Mouse (Mus musculus) megakaryocyte, embryonic 14.5 days (primary cell): ENCODE measurements around the gene Trpv1. TPM values are rescaled to one million over a fixed set of nuclear protein-coding genes. Genes with fewer than 3 reads are reported as not detected.

Experiments
- H3K27me3 ChIP-seq: replicated peaks from 2 replicates; pipeline ENCODE3; 2012; ENCODE audit warnings: inconsistent platforms
- H3K36me3 ChIP-seq: replicated peaks from 2 replicates; pipeline ENCODE3; 2012; ENCODE audit warnings: low read length, inconsistent platforms, mixed read lengths
- H3K4me1 ChIP-seq: 2 replicates; pipeline ENCODE4 v1.6.1; 2012; ENCODE audit warnings: inconsistent platforms
- H3K4me3 ChIP-seq: replicated peaks from 2 replicates; pipeline ENCODE3; 2012; ENCODE audit warnings: moderate library complexity, mild to moderate bottlenecking, inconsistent platforms
- H3K9me3 ChIP-seq: 2 replicates; pipeline ENCODE4 v1.6.1; 2012; ENCODE audit warnings: inconsistent platforms
- FLI1 ChIP-seq: IDR thresholded peaks from 2 replicates; pipeline ENCODE4 v1.6.1; 2012; ENCODE audit warnings: low read length, inconsistent platforms, mixed read lengths
- GATA1 ChIP-seq: IDR thresholded peaks from 3 replicates; pipeline ENCODE4 v1.6.1; 2012; ENCODE audit warnings: mixed read lengths, low read length, inconsistent platforms, borderline replicate concordance
- polyA plus RNA-seq: library from polyadenylated mRNA; stranded (reverse); fragments of >175 nt; gene quantifications from 2 replicates; pipeline ENCODE4 v1.2.3, GENCODE M21; 2012; ENCODE audit warnings: low replicate concordance; ENCODE audit not compliant: insufficient read depth

Trpv1 gene
- polyA plus RNA-seq, 1 experiment: not detected

GRCm38 (mm10) chr11:73267267-73267666, 33.2 kb downstream of the Trpv1 start, which contains the start of gene Trpv3:
TSS of gene Trpv3 (plus strand) at chr11:73267388.
- Histone ChIP-seq H3K36me3 (no peaks in the 10 kb centered on the region), H3K4me1 (peaks cover 61% of the 10 kb centered on the region), H3K4me3 (peak within 1 kb of the TSS; percentile 81), H3K27me3 (peaks cover 32% of the 10 kb centered on the region), H3K9me3 (peaks cover 9% of the 10 kb centered on the region)
- TF ChIP-seq FLI1 (no peak), GATA1 (no peak)

- Histone ChIP-seq H3K4me3 (no peak overlapping the region), H3K27me3 (peaks cover 41% of the 10 kb centered on the region), H3K4me1 (peaks cover 28% of the 10 kb centered on the region), H3K9me3 (no peaks in the 10 kb centered on the region), H3K36me3 (no peaks in the 10 kb centered on the region)
- TF ChIP-seq FLI1 (no peak), GATA1 (no peak)
These were observed 40.7 kb downstream of the Trpv1 start for GRCm38 (mm10) chr11:73274821-73275220.

GRCm38 (mm10) chr11:73280710-73281109, 46.6 kb downstream of the Trpv1 start:
- peaks cover 58% of the 10 kb centered on the region for H3K27me3 ChIP-seq

GRCm38 (mm10) chr11:73281528-73282027, 47.5 kb downstream of the Trpv1 start:
- TF ChIP-seq FLI1: no peak
- TF ChIP-seq GATA1: no peak
- Histone ChIP-seq H3K4me1 (peaks cover 48% of the 10 kb centered on the region), H3K9me3 (no peaks in the 10 kb centered on the region), H3K4me3 (peak overlapping the region; percentile 90), H3K36me3 (no peaks in the 10 kb centered on the region), H3K27me3 (peaks cover 66% of the 10 kb centered on the region)

More at GRCm38 (mm10) chr11:73280710-73281109, 46.6 kb downstream of the Trpv1 start:
- H3K9me3 ChIP-seq: no peaks in the 10 kb centered on the region
- TF ChIP-seq FLI1 (no peak), GATA1 (no peak)
- H3K4me3 ChIP-seq: peak overlapping the region; percentile 56
- no peaks in the 10 kb centered on the region for H3K36me3 ChIP-seq
- peaks cover 48% of the 10 kb centered on the region for H3K4me1 ChIP-seq

GRCm38 (mm10) chr11:73283369-73283768, 49.3 kb downstream of the Trpv1 start:
- Histone ChIP-seq H3K36me3 (no peaks in the 10 kb centered on the region), H3K27me3 (peaks cover 62% of the 10 kb centered on the region), H3K4me1 (peaks cover 40% of the 10 kb centered on the region), H3K4me3 (no peak overlapping the region), H3K9me3 (no peaks in the 10 kb centered on the region)
- no peak for TF ChIP-seq GATA1
- TF ChIP-seq FLI1: no peak

GRCm38 (mm10) chr11:73283926-73284325, 49.8 kb downstream of the Trpv1 start:
- peaks cover 61% of the 10 kb centered on the region for H3K27me3 ChIP-seq
- no peaks in the 10 kb centered on the region for H3K9me3 ChIP-seq
- TF ChIP-seq GATA1: no peak
- no peak for TF ChIP-seq FLI1
- H3K4me3 ChIP-seq: no peak overlapping the region
- H3K4me1 ChIP-seq: peaks cover 41% of the 10 kb centered on the region
- no peaks in the 10 kb centered on the region for H3K36me3 ChIP-seq

GRCm38 (mm10) chr11:73284351-73284750, 50.3 kb downstream of the Trpv1 start:
- no peaks in the 10 kb centered on the region for H3K9me3 ChIP-seq
- H3K4me1 ChIP-seq: peaks cover 43% of the 10 kb centered on the region
- H3K27me3 ChIP-seq: peaks cover 58% of the 10 kb centered on the region
- no peak overlapping the region for H3K4me3 ChIP-seq
- TF ChIP-seq FLI1 (no peak), GATA1 (no peak)
- H3K36me3 ChIP-seq: no peaks in the 10 kb centered on the region

GRCm38 (mm10) chr11:73289621-73290020, 55.5 kb downstream of the Trpv1 start:
- Histone ChIP-seq H3K27me3 (peaks cover 26% of the 10 kb centered on the region), H3K36me3 (no peaks in the 10 kb centered on the region), H3K4me3 (no peak overlapping the region), H3K9me3 (no peaks in the 10 kb centered on the region), H3K4me1 (0 out of 2 replicates have a peak, but pooled peaks cover 4% of the 10 kb centered on the region)
- no peak for TF ChIP-seq FLI1
- no peak for TF ChIP-seq GATA1

- Histone ChIP-seq H3K9me3 (no peaks in the 10 kb centered on the region), H3K4me3 (no peak overlapping the region), H3K36me3 (no peaks in the 10 kb centered on the region), H3K27me3 (peaks cover 12% of the 10 kb centered on the region), H3K4me1 (no peaks in the 10 kb centered on the region)
- no peak for TF ChIP-seq FLI1
- TF ChIP-seq GATA1: no peak
These were observed 69.0 kb downstream of the Trpv1 start for GRCm38 (mm10) chr11:73303123-73303522.

Other genes starting within 250 kb of the Trpv1 start
- gene P2rx1, start 235.2 kb upstream of the Trpv1 start, polyA plus RNA-seq: 400 TPM in 2 replicates
- gene Camkk1, start 215.3 kb upstream of the Trpv1 start, polyA plus RNA-seq: 6.5 and 19.1 TPM in 2 replicates
- gene Ncbp3, start 186.5 kb upstream of the Trpv1 start, polyA plus RNA-seq: 1.7 TPM in 1 of 2 replicates, not detected in the other
- 0.31 TPM in 1 of 2 replicates, not detected in the other for gene Itgae, start 143.7 kb upstream of the Trpv1 start, polyA plus RNA-seq
- 4.4 and 12.6 TPM in 2 replicates for gene Haspin, start 96.0 kb upstream of the Trpv1 start, polyA plus RNA-seq
- 0.55 TPM in 1 of 2 replicates, not detected in the other for gene P2rx5, start 73.9 kb upstream of the Trpv1 start, polyA plus RNA-seq
- gene Emc6, start 57.3 kb upstream of the Trpv1 start, polyA plus RNA-seq: 170 and 286 TPM in 2 replicates
- gene Tax1bp3, start 57.2 kb upstream of the Trpv1 start, polyA plus RNA-seq: 19.3 and 28.8 TPM in 2 replicates
- 1.3 and 4.1 TPM in 2 replicates for gene Ctns, start 35.2 kb upstream of the Trpv1 start, polyA plus RNA-seq
- gene Shpk, start 34.8 kb upstream of the Trpv1 start, polyA plus RNA-seq: 0.53 and 1.2 TPM in 2 replicates
- gene Trpv3, start 33.1 kb downstream of the Trpv1 start, polyA plus RNA-seq: 0.02 TPM in 1 of 2 replicates, not detected in the other
- 0.97 TPM in 1 of 2 replicates, not detected in the other for gene Aspa, start 95.3 kb downstream of the Trpv1 start, polyA plus RNA-seq
- gene Gm49340, start 95.4 kb downstream of the Trpv1 start, polyA plus RNA-seq: not detected in 2 replicates
- gene Spata22, start 95.4 kb downstream of the Trpv1 start, polyA plus RNA-seq: not detected in 2 replicates
- not detected in 2 replicates for gene Olfr20, start 116.5 kb downstream of the Trpv1 start, polyA plus RNA-seq
- not detected in 2 replicates for gene Olfr376, start 137.0 kb downstream of the Trpv1 start, polyA plus RNA-seq
- gene Olfr1, start 165.3 kb downstream of the Trpv1 start, polyA plus RNA-seq: not detected in 2 replicates
- not detected in 2 replicates for gene Olfr378, start 194.2 kb downstream of the Trpv1 start, polyA plus RNA-seq
- not detected in 2 replicates for gene Olfr380, start 223.2 kb downstream of the Trpv1 start, polyA plus RNA-seq